Mouse (Mus musculus) heart, embryonic 12.5 days (tissue): Measurements from ENCODE around the gene Il17rd. TPM values are rescaled to one million over a fixed set of nuclear protein-coding genes. Genes with fewer than 3 reads are reported as not detected.
A peak's percentile ranks its signal among the peaks of the same experiment; 100 is the strongest.

Experiments
- ATAC-seq: fragments of 200-750 bp; cut with Nextera tagmentation; 2 replicates; pipeline ENCODE4 v1.8.0; 2017; ENCODE audit warnings: moderate TSS enrichment, moderate library complexity; ENCODE audit not compliant: insufficient number of reproducible peaks, low FRiP score
- H3K27ac ChIP-seq: fragments of 300-500 bp; sonication (generic); 2 replicates; pipeline ENCODE4 v1.5.1; 2016; ENCODE audit warnings: mild to moderate bottlenecking, moderate library complexity; ENCODE audit not compliant: poor library complexity, severe bottlenecking
- H3K27me3 ChIP-seq: fragments of 300-500 bp; sonication (generic); replicated peaks from 2 replicates; pipeline ENCODE4 v1.6.1; 2016; ENCODE audit warnings: mild to moderate bottlenecking, moderate library complexity
- H3K36me3 ChIP-seq: fragments of 300-500 bp; sonication (generic); 2 replicates; pipeline ENCODE4 v1.6.1; 2016; ENCODE audit warnings: mild to moderate bottlenecking, moderate library complexity
- H3K4me1 ChIP-seq: fragments of 300-500 bp; sonication (generic); replicated peaks from 2 replicates; pipeline ENCODE4 v1.6.1; 2016; ENCODE audit warnings: mild to moderate bottlenecking
- H3K4me2 ChIP-seq: fragments of 300-500 bp; sonication (generic); 2 replicates; pipeline ENCODE4 v1.6.1; 2016; ENCODE audit warnings: mild to moderate bottlenecking, moderate library complexity
- H3K4me3 ChIP-seq: fragments of 300-500 bp; sonication (generic); 2 replicates; pipeline ENCODE4 v1.5.1; 2016; ENCODE audit warnings: mild to moderate bottlenecking
- H3K9ac ChIP-seq: fragments of 300-500 bp; sonication (generic); 2 replicates; pipeline ENCODE4 v1.6.1; 2016; ENCODE audit warnings: mild to moderate bottlenecking, moderate library complexity
- H3K9me3 ChIP-seq: fragments of 300-500 bp; sonication (generic); replicated peaks from 2 replicates; pipeline ENCODE4 v1.6.1; 2016; ENCODE audit warnings: mild to moderate bottlenecking, moderate library complexity
- WGBS: fragments of 180-500 bp; shearing (Covaris S2); methylation state at CpG from one replicate; pipeline ENCODE4 v1.1.7; 2016; 5-methylcytosine and 5-hydroxymethylcytosine counted together
- polyA plus RNA-seq: library from polyadenylated mRNA; unstranded; fragments of >200 nt; fragmentation: Nextera tagmentation; extraction: Ambion mirVana; gene quantifications from 2 replicates; pipeline ENCODE4 v1.2.1, GENCODE M21; 2016

Gene Il17rd
- polyA plus RNA-seq, 1 experiment from 2014 or later: 1.5 TPM

- H3K36me3 ChIP-seq: 0 out of 2 replicates have a peak, but pooled peaks cover 1% of the 10 kb centered on the region
- H3K4me2 ChIP-seq: no peak overlapping the region
- no peaks in the 10 kb centered on the region for H3K9me3 ChIP-seq
- H3K4me1 ChIP-seq: no peaks in the 10 kb centered on the region
- 75% methylated on average over 5 of the region's 5 CpGs for WGBS
- no peak overlapping the region for H3K4me3 ChIP-seq
- no peak overlapping the region for H3K9ac ChIP-seq
- no peaks in the 10 kb centered on the region for H3K27me3 ChIP-seq
- no peak for ATAC-seq
- no peak overlapping the region for H3K27ac ChIP-seq
These were observed 55.5 kb downstream of the Il17rd start for GRCm38 (mm10) chr14:27094247-27094646.

GRCm38 (mm10) chr14:27096133-27096532 is 57.4 kb downstream of the Il17rd start:
- Histone ChIP-seq H3K27me3 (no peaks in the 10 kb centered on the region), H3K4me1 (no peaks in the 10 kb centered on the region), H3K4me3 (no peak overlapping the region), H3K36me3 (peaks cover 15% of the 10 kb centered on the region; the same call in 1 of the 2 replicates), H3K27ac (no peak overlapping the region), H3K9me3 (no peaks in the 10 kb centered on the region), H3K9ac (no peak overlapping the region), H3K4me2 (no peak overlapping the region)
- WGBS: 65% methylated on average over 9 of the region's 9 CpGs
- ATAC-seq: no peak

- Histone ChIP-seq H3K36me3 (peaks cover 18% of the 10 kb centered on the region; the same call in 1 of the 2 replicates), H3K4me3 (no peak overlapping the region), H3K9me3 (no peaks in the 10 kb centered on the region), H3K9ac (no peak overlapping the region), H3K4me2 (no peak overlapping the region), H3K27me3 (no peaks in the 10 kb centered on the region), H3K27ac (no peak overlapping the region), H3K4me1 (no peaks in the 10 kb centered on the region)
- 32% methylated on average over 3 of the region's 3 CpGs for WGBS
- no peak for ATAC-seq
These were observed 58.0 kb downstream of the Il17rd start for GRCm38 (mm10) chr14:27096779-27097178.

GRCm38 (mm10) chr14:27101735-27102134 is 63.0 kb downstream of the Il17rd start:
- H3K36me3 ChIP-seq: peaks cover 18% of the 10 kb centered on the region; the same call in 1 of the 2 replicates
- no peak overlapping the region for H3K27ac ChIP-seq
- 61% methylated on average over 7 of the region's 7 CpGs for WGBS

GRCm38 (mm10) chr14:27102720-27103119 is 64.0 kb downstream of the Il17rd start:
- ATAC-seq: no peak
- 54% methylated on average over 6 of the region's 6 CpGs for WGBS
- no peak overlapping the region for H3K9ac ChIP-seq
- H3K27me3 ChIP-seq: no peaks in the 10 kb centered on the region
- H3K4me1 ChIP-seq: peaks cover 11% of the 10 kb centered on the region; the same call in 1 of the 2 replicates
- peaks cover 18% of the 10 kb centered on the region; the same call in 1 of the 2 replicates for H3K36me3 ChIP-seq
- H3K4me2 ChIP-seq: no peak overlapping the region
- H3K4me3 ChIP-seq: no peak overlapping the region
- no peak overlapping the region for H3K27ac ChIP-seq
- H3K9me3 ChIP-seq: no peaks in the 10 kb centered on the region

More at GRCm38 (mm10) chr14:27101735-27102134, 63.0 kb downstream of the Il17rd start:
- Histone ChIP-seq H3K4me2 (no peak overlapping the region), H3K4me3 (no peak overlapping the region), H3K27me3 (no peaks in the 10 kb centered on the region), H3K9me3 (no peaks in the 10 kb centered on the region), H3K4me1 (peaks cover 11% of the 10 kb centered on the region; the same call in 1 of the 2 replicates), H3K9ac (no peak overlapping the region)
- no peak for ATAC-seq

- ATAC-seq: no peak
These were observed 67.2 kb downstream of the Il17rd start for GRCm38 (mm10) chr14:27105731-27106457.

GRCm38 (mm10) chr14:27108748-27109504 is 70.2 kb downstream of the Il17rd start:
- Histone ChIP-seq H3K36me3 (no peaks in the 10 kb centered on the region), H3K4me3 (no peak overlapping the region), H3K9me3 (no peaks in the 10 kb centered on the region), H3K27ac (no peak overlapping the region), H3K4me1 (peaks cover 14% of the 10 kb centered on the region; the same call in 1 of the 2 replicates), H3K9ac (no peak overlapping the region), H3K4me2 (no peak overlapping the region), H3K27me3 (0 out of 2 replicates have a peak, but pooled peaks cover 3% of the 10 kb centered on the region)
- 58% methylated on average over 6 of the region's 6 CpGs for WGBS
- no peak for ATAC-seq

More at GRCm38 (mm10) chr14:27105731-27106457, 67.2 kb downstream of the Il17rd start:
- Histone ChIP-seq H3K27me3 (no peaks in the 10 kb centered on the region), H3K36me3 (peaks cover 6% of the 10 kb centered on the region; the same call in 1 of the 2 replicates), H3K27ac (no peak overlapping the region; the same call in 1 of the 2 replicates), H3K4me2 (no peak overlapping the region), H3K9me3 (no peaks in the 10 kb centered on the region), H3K4me1 (peaks cover 18% of the 10 kb centered on the region; the same call in 1 of the 2 replicates), H3K9ac (no peak overlapping the region), H3K4me3 (no peak overlapping the region)
- 66% methylated on average over 12 of the region's 12 CpGs for WGBS

GRCm38 (mm10) chr14:27114362-27115274 is 75.9 kb downstream of the Il17rd start, which contains the start of gene Arhgef3:
Gene Arhgef3 (plus strand): TSS chr14:27114899.
- Histone ChIP-seq H3K27ac (no peak within 1 kb of the TSS), H3K4me1 (peaks cover 21% of the 10 kb centered on the region), H3K4me2 (peak within 1 kb of the TSS; percentile 88), H3K27me3 (0 out of 2 replicates have a peak, but pooled peaks cover 11% of the 10 kb centered on the region), H3K4me3 (peak within 1 kb of the TSS; percentile 68), H3K9me3 (no peaks in the 10 kb centered on the region), H3K36me3 (no peaks in the 10 kb centered on the region), H3K9ac (peak within 1 kb of the TSS; percentile 74)
- peak; percentile 89 for ATAC-seq
- WGBS: under 1% methylated on average over 58 of the region's 58 CpGs

GRCm38 (mm10) chr14:27115275-27115660 is 76.5 kb downstream of the Il17rd start:
- Histone ChIP-seq H3K36me3 (no peaks in the 10 kb centered on the region), H3K9ac (peak overlapping the region; percentile 74), H3K4me2 (peak overlapping the region; percentile 88), H3K4me1 (peaks cover 21% of the 10 kb centered on the region), H3K27me3 (0 out of 2 replicates have a peak, but pooled peaks cover 11% of the 10 kb centered on the region), H3K9me3 (no peaks in the 10 kb centered on the region), H3K4me3 (peak overlapping the region; percentile 68), H3K27ac (no peak overlapping the region)
- WGBS: 14% methylated on average over 11 of the region's 11 CpGs
- ATAC-seq: no peak

- no peak for ATAC-seq
- Histone ChIP-seq H3K9me3 (no peaks in the 10 kb centered on the region), H3K36me3 (no peaks in the 10 kb centered on the region), H3K4me3 (peak overlapping the region; percentile 68; the same call in 1 of the 2 replicates), H3K27me3 (0 out of 2 replicates have a peak, but pooled peaks cover 11% of the 10 kb centered on the region), H3K4me2 (peak overlapping the region; percentile 88), H3K9ac (no peak overlapping the region), H3K4me1 (peaks cover 21% of the 10 kb centered on the region), H3K27ac (no peak overlapping the region)
- 55% methylated on average over 6 of the region's 6 CpGs for WGBS
These were observed 77.2 kb downstream of the Il17rd start for GRCm38 (mm10) chr14:27115991-27116390.
